Mouse (Mus musculus) myocyte (in vitro differentiated cells): ENCODE measurements around the gene Srgap2. TPM values are rescaled to one million over a fixed set of nuclear protein-coding genes. Genes with fewer than 3 reads are reported as not detected.

Source experiments
- H3K27me3 ChIP-seq: one replicate; pipeline ENCODE4 v1.6.1; 2011; ENCODE audit not compliant: control insufficient read depth, insufficient read depth, insufficient read length
- H3K36me3 ChIP-seq: one replicate; pipeline ENCODE4 v1.6.1; 2011; ENCODE audit not compliant: control insufficient read depth, insufficient read depth
- H3K4me2 ChIP-seq: one replicate; pipeline ENCODE4 v1.6.1; 2011; ENCODE audit warnings: low read depth, control low read depth
- H3K4me3 ChIP-seq: one replicate; pipeline ENCODE4 v1.5.1; 2011; ENCODE audit warnings: mild to moderate bottlenecking, control low read depth, moderate library complexity
- H3K79me2 ChIP-seq: one replicate; pipeline ENCODE4 v1.6.1; 2011; ENCODE audit not compliant: control insufficient read depth, insufficient read depth
- H3ac ChIP-seq: one replicate; pipeline ENCODE4 v1.6.1; 2011; ENCODE audit not compliant: control insufficient read depth, insufficient read length
- CEBPB ChIP-seq: IDR thresholded peaks from 2 replicates; pipeline ENCODE4 v1.6.1; 2011; ENCODE audit warnings: mild to moderate bottlenecking, moderate library complexity; ENCODE audit not compliant: poor library complexity, insufficient read depth, severe bottlenecking
- E2F4 ChIP-seq: IDR thresholded peaks from one replicate; pipeline ENCODE4 v1.6.1; 2011; ENCODE audit warnings: mild to moderate bottlenecking, control low read depth, moderate library complexity; ENCODE audit not compliant: insufficient read depth
- MAX ChIP-seq: IDR thresholded peaks from one replicate; pipeline ENCODE4 v1.6.1; 2011; ENCODE audit warnings: low read depth, mild to moderate bottlenecking, control low read depth
- MYOD1 ChIP-seq, 3 experiments: IDR thresholded peaks; one replicate each; pipeline ENCODE4 v1.6.1; 2011; ENCODE audit warnings: control low read depth in 2 of 3, low read depth in 2 of 3, mild to moderate bottlenecking in 2 of 3, moderate library complexity in 1 of 3; ENCODE audit not compliant: insufficient read length in 2 of 3, control insufficient read depth in 1 of 3
- MYOG ChIP-seq, 3 experiments: IDR thresholded peaks; one replicate each; pipeline ENCODE4 v1.6.1; 2011; ENCODE audit warnings: control low read depth in 2 of 3, low read depth in 2 of 3, mild to moderate bottlenecking in 2 of 3; ENCODE audit not compliant: insufficient read length in 2 of 3, control insufficient read depth in 1 of 3, insufficient read depth in 1 of 3
- POLR2A ChIP-seq: IDR thresholded peaks from one replicate; pipeline ENCODE4 v1.6.1; 2011; ENCODE audit warnings: low read depth, mild to moderate bottlenecking, control low read depth, moderate library complexity; ENCODE audit not compliant: insufficient read length
- POLR2AphosphoS2 ChIP-seq: IDR thresholded peaks from one replicate; pipeline ENCODE4 v1.6.1; 2011; ENCODE audit warnings: low read depth, control low read depth; ENCODE audit not compliant: insufficient read length
- REST ChIP-seq: IDR thresholded peaks from one replicate; pipeline ENCODE4 v1.6.1; 2011; ENCODE audit warnings: mild to moderate bottlenecking, control low read depth, moderate library complexity; ENCODE audit not compliant: insufficient read depth, insufficient read length
- SRF ChIP-seq: IDR thresholded peaks from one replicate; pipeline ENCODE4 v1.6.1; 2011; ENCODE audit warnings: low read depth; ENCODE audit not compliant: control insufficient read depth, insufficient read length
- TCF12 ChIP-seq: IDR thresholded peaks from one replicate; pipeline ENCODE4 v1.6.1; 2011; ENCODE audit warnings: mild to moderate bottlenecking, control low read depth; ENCODE audit not compliant: poor library complexity, insufficient read depth, severe bottlenecking
- TCF3 ChIP-seq: IDR thresholded peaks from one replicate; pipeline ENCODE4 v1.6.1; 2011; ENCODE audit warnings: low read depth, control low read depth; ENCODE audit not compliant: insufficient read length
- USF1 ChIP-seq: IDR thresholded peaks from one replicate; pipeline ENCODE4 v1.6.1; 2011; ENCODE audit warnings: low read depth, mild to moderate bottlenecking, control low read depth, moderate library complexity
- polyA plus RNA-seq: library from polyadenylated mRNA; unstranded; fragments of >200 nt; fragmentation: generic; extraction: Trizol; gene quantifications from one replicate; pipeline ENCODE4 v1.2.1, GENCODE M21; 2012; ENCODE audit warnings: missing spikeins

Gene Srgap2
- polyA plus RNA-seq, 1 experiment = 19.1 TPM

- Histone ChIP-seq H3K36me3 (no peaks in the 10 kb centered on the region), H3K4me3 (peak overlapping the region; percentile 27), H3K4me2 (peak overlapping the region; percentile 64), H3K79me2 (no peaks in the 10 kb centered on the region), H3ac (no peak overlapping the region), H3K27me3 (no peaks in the 10 kb centered on the region)
- TF ChIP-seq TCF3 (no peak), MYOD1 (IDR thresholded peaks at IDR 0.05; ENCODE audit: control insufficient read depth in 1 of 3, insufficient read length in 2 of 3, low read depth in 2 of 3) (no peak), SRF (no peak), POLR2A (no peak), TCF12 (no peak), MAX (no peak), E2F4 (no peak), USF1 (no peak), CEBPB (no peak), MYOG (IDR thresholded peaks at IDR 0.05; ENCODE audit: control insufficient read depth in 1 of 3, insufficient read depth in 1 of 3, insufficient read length in 2 of 3, low read depth in 2 of 3) (no peak), REST (no peak)
Measured at GRCm38 (mm10) chr1:131278606-131279455, 248.3 kb downstream of the Srgap2 start.

GRCm38 (mm10) chr1:131276831-131277230, 250.3 kb downstream of the Srgap2 start:
- no peaks in the 10 kb centered on the region for H3K79me2 ChIP-seq
- no peak overlapping the region for H3K4me2 ChIP-seq
- no peaks in the 10 kb centered on the region for H3K36me3 ChIP-seq
- no peak overlapping the region for H3K4me3 ChIP-seq
- H3K27me3 ChIP-seq = no peaks in the 10 kb centered on the region
- TF ChIP-seq POLR2AphosphoS2 = no peak
- no peak for TF ChIP-seq MYOD1 (IDR thresholded peaks at IDR 0.05; ENCODE audit: control insufficient read depth in 1 of 3, insufficient read length in 2 of 3, low read depth in 2 of 3)
- no peak for TF ChIP-seq POLR2A
- no peak for TF ChIP-seq MYOG (IDR thresholded peaks at IDR 0.05; ENCODE audit: control insufficient read depth in 1 of 3, insufficient read depth in 1 of 3, insufficient read length in 2 of 3, low read depth in 2 of 3)
- TF ChIP-seq TCF3 = no peak
- TF ChIP-seq REST = no peak
- TF ChIP-seq MAX = no peak
- H3ac ChIP-seq = no peak overlapping the region

- TF ChIP-seq E2F4 (no peak), MYOD1 (IDR thresholded peaks at IDR 0.05; ENCODE audit: control insufficient read depth in 1 of 3, insufficient read length in 2 of 3, low read depth in 2 of 3) (no peak), CEBPB (no peak), TCF3 (no peak), USF1 (no peak), SRF (no peak), POLR2AphosphoS2 (no peak), POLR2A (no peak), REST (no peak), MAX (no peak), TCF12 (no peak), MYOG (IDR thresholded peaks at IDR 0.05; ENCODE audit: control insufficient read depth in 1 of 3, insufficient read depth in 1 of 3, insufficient read length in 2 of 3, low read depth in 2 of 3) (no peak)
- H3K27me3 ChIP-seq = no peaks in the 10 kb centered on the region
- no peak overlapping the region for H3K4me2 ChIP-seq
- no peaks in the 10 kb centered on the region for H3K36me3 ChIP-seq
- H3ac ChIP-seq = no peak overlapping the region
- H3K79me2 ChIP-seq = no peaks in the 10 kb centered on the region
- no peak overlapping the region for H3K4me3 ChIP-seq
Measured at GRCm38 (mm10) chr1:131275577-131275976, 251.6 kb downstream of the Srgap2 start.

- no peak for TF ChIP-seq MYOD1 (IDR thresholded peaks at IDR 0.05; ENCODE audit: control insufficient read depth in 1 of 3, insufficient read length in 2 of 3, low read depth in 2 of 3)
- TF ChIP-seq SRF = no peak
- no peak for TF ChIP-seq E2F4
- Histone ChIP-seq H3K36me3 (no peaks in the 10 kb centered on the region), H3K27me3 (no peaks in the 10 kb centered on the region), H3K4me2 (no peak overlapping the region), H3ac (no peak overlapping the region), H3K4me3 (no peak overlapping the region), H3K79me2 (no peaks in the 10 kb centered on the region)
Measured at GRCm38 (mm10) chr1:131274725-131275539, 252.2 kb downstream of the Srgap2 start.
